Mouse (Mus musculus) E14TG2a.4 (cell line): ENCODE data around the gene Acbd5.

Experiments used
- H3K27me3 ChIP-seq: 2 replicates; pipeline ENCODE4 v1.6.1; 2014; ENCODE audit warnings: low read length, control low read depth; ENCODE audit not compliant: insufficient read depth
- H3K36me3 ChIP-seq: 2 replicates; pipeline ENCODE4 v1.6.1; 2014; ENCODE audit warnings: low read length, control low read depth; ENCODE audit not compliant: insufficient read depth
- H3K4me1 ChIP-seq: replicated peaks from 2 replicates; pipeline ENCODE4 v1.6.1; 2014; ENCODE audit warnings: low read depth, low read length, control low read depth
- H3K4me3 ChIP-seq: replicated peaks from 2 replicates; pipeline ENCODE4 v1.5.1; 2014; ENCODE audit warnings: mild to moderate bottlenecking, low read length
- H3K9me3 ChIP-seq: 2 replicates; pipeline ENCODE4 v1.6.1; 2014; ENCODE audit warnings: low read length, control low read depth
- CTCF ChIP-seq: conservative IDR thresholded peaks from 2 replicates; pipeline ENCODE4 v1.5.1; 2014; ENCODE audit warnings: low read length
- NANOG ChIP-seq: IDR thresholded peaks from 2 replicates; pipeline ENCODE4 v1.6.1; 2014; ENCODE audit warnings: borderline replicate concordance, low read length, mixed read lengths
- POU5F1 ChIP-seq: IDR thresholded peaks from 2 replicates; pipeline ENCODE4 v1.6.1; 2014; ENCODE audit warnings: low read length, borderline replicate concordance

Acbd5 gene

GRCm38 (mm10) chr2:23155777-23156607 is 88.0 kb downstream of the Acbd5 start, which contains the start of the genes Mastl and Yme1l1:
Gene Mastl (minus strand): TSS chr2:23156024.
Gene Yme1l1 (plus strand): TSS chr2:23156369.
- no peak for TF ChIP-seq NANOG
- H3K4me3 ChIP-seq: peak within 1 kb of the TSS; percentile 99
- H3K27me3 ChIP-seq: no peaks in the 10 kb centered on the region
- no peaks in the 10 kb centered on the region for H3K9me3 ChIP-seq
- peaks cover 42% of the 10 kb centered on the region for H3K36me3 ChIP-seq
- peaks cover 50% of the 10 kb centered on the region for H3K4me1 ChIP-seq

GRCm38 (mm10) chr2:23156608-23157081 is 88.7 kb downstream of the Acbd5 start:
- H3K36me3 ChIP-seq: peaks cover 42% of the 10 kb centered on the region
- TF ChIP-seq CTCF (no peak), POU5F1 (no peak)
- no peaks in the 10 kb centered on the region for H3K27me3 ChIP-seq
- peak overlapping the region; percentile 99 for H3K4me3 ChIP-seq
- peaks cover 50% of the 10 kb centered on the region for H3K4me1 ChIP-seq
- no peaks in the 10 kb centered on the region for H3K9me3 ChIP-seq
